Mouse (Mus musculus) natural killer cell, adult 2 months (primary cell): ENCODE measurements at regions not wholly inside any gene's neighbourhood (a gene's known extent, or its start where the extent isn't known, plus 50 kb on each side); places are given as distances from the start of the nearest gene placed in this dataset.
"Not testable (repeated sequence)": the region's sequence is repeated elsewhere in the genome, so short reads cannot be mapped to it uniquely, and the experiment has no call there.

ENCODE experiments used
- DNase-seq, 2 experiments: peaks; one replicate each; pipeline ENCODE4 v3.0.0; 2022; ENCODE audit warnings: low spot score in 2 of 2

DNA sequence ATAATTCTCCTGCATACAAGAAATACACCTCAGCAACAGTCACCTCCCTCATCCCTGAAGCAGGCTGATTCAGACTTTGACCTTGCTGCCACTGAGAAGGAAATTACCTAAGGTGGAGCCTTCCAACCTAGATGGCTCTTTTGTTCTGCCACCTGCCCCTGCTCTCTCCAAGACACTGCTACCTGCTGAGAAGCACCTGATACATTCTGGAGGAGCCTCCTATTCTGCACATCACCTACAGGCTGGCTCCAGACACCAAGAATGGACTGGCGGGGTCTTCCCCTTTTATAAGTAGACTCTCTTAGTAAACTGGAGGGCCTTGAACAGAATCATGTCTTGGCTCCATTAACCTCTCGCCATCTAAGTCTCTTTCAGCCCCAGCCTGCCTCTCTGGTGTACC, 1149.5 kb upstream of the 2610301B20Rik start:
- DNase-seq: not testable (repeated sequence)

DNA sequence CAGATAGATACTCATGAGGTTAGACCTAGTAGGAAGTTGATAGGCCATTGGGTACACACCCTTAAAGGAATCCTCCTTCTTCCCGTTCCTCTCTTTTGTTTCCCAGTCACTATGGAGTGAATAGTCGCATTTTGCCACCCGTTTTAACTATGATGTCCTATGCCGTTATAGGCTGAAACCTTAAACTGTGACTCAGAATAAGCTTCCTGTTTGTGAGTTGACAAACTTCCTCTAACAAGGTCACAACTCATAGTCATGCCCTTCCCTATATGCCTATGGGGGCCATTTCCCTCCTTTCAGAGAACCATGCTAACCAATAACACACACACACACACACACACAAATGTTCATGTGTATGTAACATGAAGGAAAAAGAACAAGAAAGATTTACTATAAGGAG, 1136.6 kb upstream of the 2610301B20Rik start:
- no peak for DNase-seq

- no peak for DNase-seq
Measured at GRCm38 (mm10) chr4:9747411-9747938, 1126.8 kb upstream of the 2610301B20Rik start.

- DNase-seq: peak in 1 of 2 experiments; percentile 6
Measured at GRCm38 (mm10) chr4:9748110-9748509, 1126.2 kb upstream of the 2610301B20Rik start.

DNA sequence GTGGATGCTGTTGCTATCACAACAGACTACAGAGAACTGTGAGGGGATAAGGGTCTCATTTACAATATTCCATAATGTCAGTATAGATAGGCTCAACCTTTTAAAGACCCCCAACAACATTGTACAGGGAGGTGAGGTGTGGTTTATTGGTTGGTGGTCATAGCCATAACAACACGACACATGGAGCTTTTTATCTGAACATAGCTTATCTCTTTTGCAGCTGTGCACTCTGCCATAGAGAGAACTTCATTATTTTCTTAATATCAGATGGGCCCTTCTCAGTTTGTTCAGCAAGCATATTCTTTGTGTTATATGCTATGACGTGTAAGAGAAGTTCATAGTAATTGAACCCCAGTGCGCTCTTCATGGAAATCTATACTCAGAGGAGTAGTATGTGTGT, 1124.4 kb upstream of the 2610301B20Rik start:
- DNase-seq: no peak

DNA sequence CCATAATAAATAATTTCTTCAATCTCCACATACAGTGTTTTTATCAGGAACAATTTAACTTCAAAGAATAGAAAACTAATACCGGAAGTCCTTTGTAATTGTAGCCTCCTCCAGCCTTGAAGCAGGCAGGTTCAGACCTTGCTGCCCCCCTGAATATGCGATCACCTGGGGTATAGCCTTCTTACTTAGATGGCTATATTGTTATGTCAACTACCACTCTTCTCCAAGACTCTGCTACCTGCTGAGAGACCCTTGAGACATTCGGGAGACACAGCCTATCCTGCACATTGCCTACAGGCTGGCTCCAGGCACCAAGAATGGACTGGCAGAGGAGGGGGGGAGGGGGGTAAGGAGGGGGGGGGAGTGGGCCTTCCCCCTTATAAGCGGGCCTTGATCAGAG, 1123.9 kb upstream of the 2610301B20Rik start:
- no peak for DNase-seq

GRCm38 (mm10) chr4:9763321-9763720, 1111.0 kb upstream of the 2610301B20Rik start:
- DNase-seq: no peak

- no peak for DNase-seq
Measured at GRCm38 (mm10) chr4:9769633-9770205, 1104.6 kb upstream of the 2610301B20Rik start.

DNA sequence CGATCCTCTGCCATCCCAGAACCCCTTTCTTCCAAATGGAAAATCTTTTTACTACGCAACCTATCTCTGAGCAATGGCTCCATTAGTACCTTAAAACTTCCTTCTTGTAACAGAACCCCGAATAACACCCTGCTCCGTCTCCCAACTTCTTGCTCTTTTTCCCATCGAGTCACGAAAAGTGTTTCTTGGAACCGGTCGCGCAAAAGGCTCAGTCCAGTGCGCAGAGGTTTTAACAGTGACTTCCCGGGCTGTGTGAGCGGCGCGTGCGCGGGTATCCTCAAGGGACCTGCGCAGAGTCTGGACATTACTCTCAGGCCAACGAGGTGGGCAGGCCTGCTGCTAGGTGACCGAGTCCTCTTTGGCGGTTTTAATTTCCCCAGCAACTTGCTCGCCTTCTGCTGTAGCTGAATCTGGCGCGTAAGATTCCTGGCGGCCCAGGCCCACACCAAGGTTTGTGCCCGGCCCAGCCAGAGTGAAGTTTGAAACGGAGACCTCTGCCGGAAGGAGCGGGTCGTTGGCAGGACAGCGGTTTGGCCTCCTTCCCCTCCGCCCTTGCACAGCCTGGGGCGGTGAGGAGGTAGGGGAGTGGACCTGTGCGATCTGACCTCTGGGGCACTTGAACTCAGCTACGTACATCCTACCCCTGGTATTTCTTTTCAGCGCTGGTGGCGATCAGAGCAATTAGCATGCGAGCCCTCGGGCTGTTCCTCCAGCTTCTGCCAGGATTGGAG, 1103.8 kb upstream of the 2610301B20Rik start:
- DNase-seq: peak; percentile 17 to 21

DNA sequence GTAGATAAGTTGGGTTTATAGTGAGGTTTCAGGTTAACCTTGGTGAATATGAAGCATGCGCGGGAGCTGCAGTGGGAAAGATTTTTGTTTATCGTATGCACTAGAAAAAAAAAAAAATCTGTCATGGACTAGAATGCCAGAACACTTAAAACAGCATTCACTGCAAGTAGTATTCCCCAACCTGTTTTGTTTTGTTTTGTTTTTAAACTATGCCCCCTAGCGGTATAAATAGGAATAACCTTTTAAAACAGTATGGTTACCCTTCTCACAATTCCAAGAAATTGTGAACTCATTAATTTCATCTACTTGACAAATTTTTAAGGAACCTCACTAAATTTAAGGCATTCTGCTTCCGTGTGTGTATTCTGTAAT, 1103.2 kb upstream of the 2610301B20Rik start:
- no peak for DNase-seq

- DNase-seq: no peak
Measured at GRCm38 (mm10) chr4:9778391-9778790, 1095.9 kb upstream of the 2610301B20Rik start.

- DNase-seq: no peak
Measured at GRCm38 (mm10) chr4:9779594-9779993, 1094.7 kb upstream of the 2610301B20Rik start.

- DNase-seq: peak in 1 of 2 experiments; percentile 1
Measured at GRCm38 (mm10) chr4:9780179-9780578, 1094.1 kb upstream of the 2610301B20Rik start.

DNA sequence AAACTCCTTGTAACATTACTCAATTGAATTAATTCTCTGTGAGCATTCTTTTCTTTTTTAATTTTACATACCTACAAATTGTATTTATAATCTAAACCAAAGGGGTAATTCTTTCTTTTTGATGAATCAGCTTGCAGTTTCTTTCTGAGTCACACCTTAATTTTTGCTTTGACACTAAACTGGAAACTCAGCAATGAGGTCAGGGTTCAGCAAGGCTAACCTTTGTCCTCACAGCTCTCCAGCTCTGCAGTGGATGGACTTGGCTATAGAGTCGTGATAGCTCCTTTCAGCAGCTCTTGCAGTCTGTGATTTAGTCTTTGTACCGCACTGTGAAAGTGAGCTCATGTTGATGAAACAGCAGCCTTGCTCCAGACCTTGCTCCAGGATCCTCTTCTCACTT, 1093.0 kb upstream of the 2610301B20Rik start:
- no peak for DNase-seq

GRCm38 (mm10) chr4:9787795-9788365, 1086.4 kb upstream of the 2610301B20Rik start:
- DNase-seq: no peak

DNA sequence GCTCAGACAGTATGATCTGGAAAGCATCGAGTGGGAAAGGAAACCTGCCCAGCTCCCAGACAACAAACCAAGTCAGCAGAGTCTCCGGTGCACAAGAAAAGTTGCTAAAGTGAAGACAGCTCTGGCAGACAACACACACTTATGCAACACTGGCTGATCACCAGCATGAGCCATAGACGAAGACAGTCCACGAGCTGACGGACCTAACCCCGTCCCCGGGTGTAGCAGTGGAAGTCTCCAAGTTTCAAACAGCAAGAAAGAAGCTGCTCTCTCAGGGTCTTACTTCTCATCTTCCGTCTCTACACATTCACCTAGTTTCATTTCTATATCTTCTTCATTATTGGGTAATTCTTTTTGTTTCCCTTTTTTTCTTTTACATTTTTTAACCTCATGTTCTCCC, 1083.8 kb upstream of the 2610301B20Rik start:
- DNase-seq: no peak
